Comparison of ENCODE assay signal across 34 mouse cellular contexts in the genomic region with DNA sequence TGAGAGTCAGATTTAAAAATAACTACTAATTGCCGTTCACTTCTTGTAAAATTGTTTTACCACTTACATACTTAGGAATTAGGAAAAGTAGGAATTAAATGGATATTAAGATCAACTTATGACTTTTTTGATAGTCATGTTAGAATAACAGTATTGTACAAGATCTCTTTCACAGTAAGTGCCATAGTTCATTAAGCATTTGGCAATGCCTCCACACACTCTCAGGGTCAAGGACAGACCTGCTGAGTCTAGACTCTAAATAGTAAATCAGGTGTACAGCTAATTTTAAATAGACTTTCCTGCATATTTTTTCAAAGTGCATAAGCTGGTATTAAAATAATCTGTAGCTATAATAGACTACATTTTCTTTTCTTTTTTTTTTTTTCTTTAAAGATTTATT. TPM values are rescaled to one million over a fixed set of nuclear protein-coding genes. Genes with fewer than 3 reads are reported as not detected.
A peak's percentile ranks its signal among the peaks of the same experiment; 100 is the strongest.
DNase-seq lines count a peak whose midpoint lies in the region; ATAC-seq and TF ChIP-seq lines count a peak whose summit lies in the region.
"Had no signal": no experiment of that assay in that cellular context is flagged by ENCODE, and none has a peak within 500 bp of the region (broad histone marks: within the 10 kb centered on the region; RNA-seq: fewer than 3 reads in every experiment).

No protein-coding gene starts in this region.

- no peak for TF ChIP-seq EP300 in lung, postnatal 0 days (IDR thresholded peaks at IDR 0.05)

- peak overlapping the region; percentile 32 for H3K4me2 ChIP-seq in heart, embryonic 15.5 days
- H3K4me2 ChIP-seq in lung, postnatal 0 days (replicated peaks; ENCODE audit: low read depth, low read length) = no peak overlapping the region
- H3K4me2 ChIP-seq: embryonic facial prominence, embryonic 15.5 days; limb, embryonic 13.5 days; neural tube, embryonic 13.5 days had no signal

- no peak for ATAC-seq in heart, embryonic 15.5 days (replicated peaks; ENCODE audit: insufficient number of reproducible peaks, insufficient read depth, low FRiP score, low read depth)
- no peak for ATAC-seq in lung, postnatal 0 days
- ATAC-seq: activated CD4-positive, CD25-positive, alpha-beta regulatory T cell, adult 4 months; forebrain, embryonic 14.5 days; hindbrain, postnatal 0 days; midbrain, embryonic 16.5 days had no signal

- H3K27me3 ChIP-seq in heart, embryonic 15.5 days = no peaks in the 10 kb centered on the region
- H3K27me3 ChIP-seq in heart, embryonic 10.5 days (ENCODE audit: insufficient read depth, poor library complexity, severe bottlenecking) = no peaks in the 10 kb centered on the region
- H3K27me3 ChIP-seq in lung, postnatal 0 days (replicated peaks; ENCODE audit: insufficient read depth, low read length) = no peaks in the 10 kb centered on the region
- H3K27me3 ChIP-seq: embryonic facial prominence, embryonic 15.5 days; limb, embryonic 13.5 days; liver, embryonic 15.5 days; neural tube, embryonic 13.5 days had no signal

- H3K4me1 ChIP-seq in heart, embryonic 15.5 days (replicated peaks) = peaks cover 32% of the 10 kb centered on the region
- peaks cover 12% of the 10 kb centered on the region; the same call in 1 of the 2 replicates for H3K4me1 ChIP-seq in heart, embryonic 10.5 days
- peaks cover 5% of the 10 kb centered on the region; the same call in 1 of the 2 replicates for H3K4me1 ChIP-seq in lung, postnatal 0 days (ENCODE audit: insufficient read depth, low read depth, low read length)

- H3K27ac ChIP-seq in heart, embryonic 15.5 days = peak overlapping the region; percentile 49
- no peak overlapping the region for H3K27ac ChIP-seq in heart, embryonic 10.5 days
- no peak overlapping the region for H3K27ac ChIP-seq in lung, postnatal 0 days (ENCODE audit: low read length)
- H3K27ac ChIP-seq: embryonic facial prominence, embryonic 15.5 days; hindbrain, embryonic 10.5 days; hindbrain, postnatal 0 days; limb, embryonic 13.5 days; midbrain, embryonic 10.5 days; neural tube, embryonic 13.5 days had no signal

- peak; percentile 22 for DNase-seq in adrenal gland, postnatal 14 days
- no peak for DNase-seq in adrenal gland, adult 18-20 months (ENCODE audit: low spot score in 2 of 2)
- no peak for DNase-seq in heart, embryonic 10.5 days (ENCODE audit: low spot score)
- DNase-seq in kidney, adult 8-10 months = peak; percentile 17 to 59
- no peak for DNase-seq in kidney, postnatal 4 days
- DNase-seq in lung, postnatal 0 days (ENCODE audit: low spot score) = peak; percentile 10
- DNase-seq in lung, adult 18-20 months = no peak
- DNase-seq: cerebellum, adult 11 months; cerebellum, adult 9-11 months; layer of hippocampus, adult 9-11 months; lung, postnatal 10 days; right cerebral cortex, postnatal 25 days; thymus, postnatal 14 days had no signal

- H3K9me3 ChIP-seq in heart, embryonic 15.5 days (replicated peaks) = no peaks in the 10 kb centered on the region
- H3K9me3 ChIP-seq in heart, embryonic 10.5 days = no peaks in the 10 kb centered on the region
- no peaks in the 10 kb centered on the region for H3K9me3 ChIP-seq in lung, postnatal 0 days (ENCODE audit: low read length)
- H3K9me3 ChIP-seq: embryonic facial prominence, embryonic 15.5 days; hindbrain, embryonic 10.5 days; limb, embryonic 13.5 days; liver, embryonic 15.5 days; midbrain, embryonic 10.5 days; neural tube, embryonic 13.5 days had no signal

- no peak for TF ChIP-seq CTCF in lung, postnatal 0 days (IDR thresholded peaks at IDR 0.05)

- H3K36me3 ChIP-seq in heart, embryonic 15.5 days = no peaks in the 10 kb centered on the region; the same call in 1 of the 2 replicates
- peaks cover 9% of the 10 kb centered on the region; the same call in 1 of the 2 replicates for H3K36me3 ChIP-seq in heart, embryonic 10.5 days
- no peaks in the 10 kb centered on the region for H3K36me3 ChIP-seq in lung, postnatal 0 days (ENCODE audit: insufficient read depth, low read length)
- H3K36me3 ChIP-seq: hindbrain, embryonic 10.5 days; limb, embryonic 13.5 days; midbrain, embryonic 10.5 days; neural tube, embryonic 13.5 days had no signal

- no peak overlapping the region for H3K4me3 ChIP-seq in heart, embryonic 15.5 days
- H3K4me3 ChIP-seq in heart, embryonic 10.5 days = no peak overlapping the region
- H3K4me3 ChIP-seq in lung, postnatal 0 days (ENCODE audit: low read depth, low read length) = no peak overlapping the region
- H3K4me3 ChIP-seq: embryonic facial prominence, embryonic 15.5 days; hindbrain, embryonic 10.5 days; limb, embryonic 13.5 days; midbrain, embryonic 10.5 days; myocyte; neural tube, embryonic 13.5 days had no signal

- H3K9ac ChIP-seq in heart, embryonic 15.5 days = 0 out of 2 replicates have a peak overlapping the region, but pooled peaks have one; percentile 28
- no peak overlapping the region for H3K9ac ChIP-seq in lung, postnatal 0 days (replicated peaks; ENCODE audit: low read depth)
- H3K9ac ChIP-seq: embryonic facial prominence, embryonic 15.5 days; limb, embryonic 13.5 days; liver, embryonic 15.5 days; neural tube, embryonic 13.5 days had no signal

- WGBS in heart, embryonic 15.5 days = 64% methylated on average over 1 of the region's 1 CpGs
- WGBS in heart, embryonic 10.5 days = 87% methylated on average over 1 of the region's 1 CpGs
- 67% methylated on average over 1 of the region's 1 CpGs for WGBS in lung, postnatal 0 days

RNA-seq across cellular contexts. Expression of a gene that starts 2.5 kb away (rescaled TPM):
- total RNA-seq in adrenal gland, postnatal 14 days (2021) = 813 and 814 TPM in 2 replicates
- 100 to 1,000 TPM; 527 to 755 TPM for total RNA-seq in adrenal gland, adult 18-20 months (2021)
- polyA plus RNA-seq in heart, embryonic 15.5 days (2015; fragmentation: Nextera tagmentation; extraction: Ambion mirVana) = 261 and 298 TPM in 2 replicates
- 136 and 210 TPM in 2 replicates for polyA plus RNA-seq in heart, embryonic 10.5 days (2016; fragmentation: Nextera tagmentation; extraction: Ambion mirVana)
- polyA plus RNA-seq in lung, postnatal 0 days (2015; fragmentation: Nextera tagmentation; extraction: Ambion mirVana) = 107 and 110 TPM in 2 replicates

RNA-seq across cellular contexts. Expression of a gene that starts 2.6 kb away (rescaled TPM):
- 1,392 and 1,422 TPM in 2 replicates for total RNA-seq in adrenal gland, postnatal 14 days (2021)
- 1,000 to 10,000 TPM in 1 of 2 experiments, 100 to 1,000 TPM in 1; 969 to 1,652 TPM for total RNA-seq in adrenal gland, adult 18-20 months (2021)
- 361 and 426 TPM in 2 replicates for polyA plus RNA-seq in heart, embryonic 15.5 days (2015; fragmentation: Nextera tagmentation; extraction: Ambion mirVana)
- 207 and 288 TPM in 2 replicates for polyA plus RNA-seq in heart, embryonic 10.5 days (2016; fragmentation: Nextera tagmentation; extraction: Ambion mirVana)
- polyA plus RNA-seq in lung, postnatal 0 days (2015; fragmentation: Nextera tagmentation; extraction: Ambion mirVana) = 104 and 107 TPM in 2 replicates

RNA-seq across cellular contexts. Expression of a gene that starts 46.5 kb away (rescaled TPM):
- total RNA-seq in adrenal gland, postnatal 14 days (2021) = not detected in 2 replicates
- not detected for total RNA-seq in adrenal gland, adult 18-20 months (2021)
- not detected in 2 replicates for polyA plus RNA-seq in heart, embryonic 15.5 days (2015; fragmentation: Nextera tagmentation; extraction: Ambion mirVana)
- polyA plus RNA-seq in heart, embryonic 10.5 days (2016; fragmentation: Nextera tagmentation; extraction: Ambion mirVana) = 0.18 TPM in 1 of 2 replicates, not detected in the other
- not detected in 2 replicates for polyA plus RNA-seq in lung, postnatal 0 days (2015; fragmentation: Nextera tagmentation; extraction: Ambion mirVana)
- total RNA-seq: adrenal gland, postnatal 10 days; common myeloid progenitor, adult 5-6 weeks; gastrocnemius, adult 8-10 months; granulocyte monocyte progenitor cell, adult 5-6 weeks had no signal
- polyA plus RNA-seq: activated CD4-positive, CD25-positive, alpha-beta regulatory T cell, adult 4 months; embryonic facial prominence, embryonic 15.5 days; large intestine, adult 2 months; limb, embryonic 13.5 days; liver, embryonic 15.5 days; spleen, adult 2 months; stomach, embryonic 14.5 days had no signal

RNA-seq across cellular contexts. Expression of a gene that starts 47.5 kb away (rescaled TPM):
- 0.19 and 0.26 TPM in 2 replicates for total RNA-seq in adrenal gland, postnatal 14 days (2021)
- total RNA-seq in adrenal gland, adult 18-20 months (2021) = not detected
- 0.18 and 0.25 TPM in 2 replicates for polyA plus RNA-seq in heart, embryonic 15.5 days (2015; fragmentation: Nextera tagmentation; extraction: Ambion mirVana)
- polyA plus RNA-seq in heart, embryonic 10.5 days (2016; fragmentation: Nextera tagmentation; extraction: Ambion mirVana) = 0.27 and 0.39 TPM in 2 replicates
- 0.04 and 0.05 TPM in 2 replicates for polyA plus RNA-seq in lung, postnatal 0 days (2015; fragmentation: Nextera tagmentation; extraction: Ambion mirVana)
- total RNA-seq: common myeloid progenitor, adult 5-6 weeks; gastrocnemius, adult 8-10 months; granulocyte monocyte progenitor cell, adult 5-6 weeks had no signal
- polyA plus RNA-seq: activated CD4-positive, CD25-positive, alpha-beta regulatory T cell, adult 4 months; spleen, adult 2 months had no signal

RNA-seq across cellular contexts. Expression of a gene that starts 53.1 kb away (rescaled TPM):
- total RNA-seq in adrenal gland, postnatal 14 days (2021) = 0.19 TPM in 1 of 2 replicates, not detected in the other
- total RNA-seq in adrenal gland, adult 18-20 months (2021) = not detected
- 0.25 and 0.46 TPM in 2 replicates for polyA plus RNA-seq in heart, embryonic 15.5 days (2015; fragmentation: Nextera tagmentation; extraction: Ambion mirVana)
- polyA plus RNA-seq in heart, embryonic 10.5 days (2016; fragmentation: Nextera tagmentation; extraction: Ambion mirVana) = 0.16 and 0.17 TPM in 2 replicates
- 0.13 and 0.18 TPM in 2 replicates for polyA plus RNA-seq in lung, postnatal 0 days (2015; fragmentation: Nextera tagmentation; extraction: Ambion mirVana)
- total RNA-seq: common myeloid progenitor, adult 5-6 weeks; gastrocnemius, adult 8-10 months; left cerebral cortex, postnatal 25 days had no signal
- polyA plus RNA-seq: activated CD4-positive, CD25-positive, alpha-beta regulatory T cell, adult 4 months; forebrain, embryonic 14.5 days; frontal cortex, adult 2 months; hindbrain, embryonic 10.5 days; hindbrain, postnatal 0 days; large intestine, adult 2 months; limb, embryonic 13.5 days; liver, embryonic 15.5 days; midbrain, embryonic 16.5 days; neural tube, embryonic 13.5 days had no signal

Comparison
In these comparisons a context has a peak if more than half of its experiments do, and no peak if none do; other contexts are left out.
1. DNase-seq: peak in adrenal gland, postnatal 14 days (single experiment), kidney, adult 8-10 months (2 of 2) and lung, postnatal 0 days (single experiment); none in adrenal gland, adult 18-20 months (0 of 2), heart, embryonic 10.5 days (single experiment), kidney, postnatal 4 days (0 of 2) and lung, adult 18-20 months (0 of 2).